Mouse (Mus musculus) heart, adult 2 months (tissue): ENCODE data around the gene Cep97.

Experiments used
- CTCF ChIP-seq: fragments of 200-600 bp; IDR thresholded peaks from 2 replicates; pipeline ENCODE4 v1.8.1; 2022; ENCODE audit warnings: antibody characterized with exemption, mild to moderate bottlenecking, moderate library complexity
- POLR2A ChIP-seq: fragments of 200-500 bp; IDR thresholded peaks from 2 replicates; pipeline ENCODE4 v1.6.1; 2011; ENCODE audit warnings: mild to moderate bottlenecking, low read depth, low read length, control low read depth; ENCODE audit not compliant: insufficient read depth

GRCm38 (mm10) chr16:55967221-55967620, 32.6 kb upstream of the Cep97 start:
- TF ChIP-seq POLR2A (no peak), CTCF (no peak)
